Mouse (Mus musculus) bone marrow, adult 2 months (tissue): ENCODE results near the gene Vegfa.

Experiments used
- CTCF ChIP-seq: fragments of 200-500 bp; IDR thresholded peaks from 2 replicates; pipeline ENCODE4 v1.5.1; 2011; ENCODE audit warnings: low read length, control low read depth; ENCODE audit not compliant: control insufficient read depth, insufficient read depth
- POLR2A ChIP-seq: fragments of 200-500 bp; IDR thresholded peaks from 2 replicates; pipeline ENCODE4 v1.6.1; 2011; ENCODE audit warnings: low read depth, mild to moderate bottlenecking, control low read depth, low read length, borderline replicate concordance; ENCODE audit not compliant: control insufficient read depth

GRCm38 (mm10) chr17:46048184-46048583 is 16.0 kb upstream of the Vegfa start:
- no peak for TF ChIP-seq CTCF
- TF ChIP-seq POLR2A: no peak
